Mouse (Mus musculus): ENCODE measurements around the gene Cnr2. TPM values are rescaled to one million over a fixed set of nuclear protein-coding genes. Genes with fewer than 3 reads are reported as not detected.

Gene Cnr2
- polyA plus RNA-seq, 1 experiment from 2014 or later = 0.43 TPM

DNA sequence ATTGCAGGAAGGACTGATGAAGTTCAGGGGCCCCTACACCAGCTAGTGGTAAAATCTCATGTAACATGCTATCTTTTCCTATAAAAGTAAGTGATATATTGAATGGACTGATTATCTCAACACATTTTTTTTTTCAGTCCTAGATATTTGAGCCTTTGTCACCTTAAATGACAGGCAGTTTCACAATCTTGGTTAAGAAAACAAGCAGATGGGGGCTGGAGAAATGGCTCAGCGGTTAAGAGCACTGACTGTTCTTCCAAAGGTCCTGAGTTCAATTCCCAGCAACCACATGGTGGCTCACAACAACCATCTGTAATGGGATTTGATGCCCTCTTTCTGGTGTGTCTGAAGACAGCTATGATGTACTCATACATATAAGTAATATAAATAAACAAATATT, 27.0 kb downstream of the Cnr2 start:
- 74% methylated on average over 1 of the region's 1 CpGs for WGBS

DNA sequence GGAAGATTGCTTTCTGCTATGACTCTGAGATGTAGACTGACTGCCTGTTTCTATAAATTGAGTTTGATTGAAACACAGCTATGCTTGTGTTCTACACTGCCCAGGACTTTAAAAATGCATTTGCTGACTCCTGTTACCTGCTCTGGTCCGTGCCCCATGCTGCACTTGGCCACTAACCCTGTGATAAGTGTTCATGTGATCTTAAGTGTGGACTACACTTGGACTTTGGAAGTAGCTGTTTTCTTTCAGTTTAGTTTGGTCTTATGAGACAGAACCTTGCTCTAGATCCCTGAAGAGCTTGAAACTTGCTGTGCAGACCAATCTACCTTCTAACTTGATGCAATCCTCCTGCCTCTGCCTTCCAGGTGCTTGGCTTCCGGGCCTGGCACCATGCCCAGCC, 29.2 kb downstream of the Cnr2 start:
- 74% methylated on average over 2 of the region's 2 CpGs for WGBS
- H3K27me3 ChIP-seq (replicated peaks; ENCODE audit: control insufficient read depth, insufficient read depth, low read length) = no peaks in the 10 kb centered on the region

More for the DNA sequence above, 27.0 kb downstream of the Cnr2 start:
- H3K9ac ChIP-seq (ENCODE audit: low read depth, low read length) = peak overlapping the region; percentile 87; the same call in 1 of the 2 replicates
- peaks cover 19% of the 10 kb centered on the region for H3K4me1 ChIP-seq (ENCODE audit: control insufficient read depth, insufficient read depth, low read length)
- no peak for ATAC-seq
- H3K27ac ChIP-seq (ENCODE audit: low read length) = peak overlapping the region; percentile 85; the same call in 1 of the 2 replicates
- no peaks in the 10 kb centered on the region for H3K9me3 ChIP-seq (ENCODE audit: control insufficient read depth, low read length)
- H3K27me3 ChIP-seq (replicated peaks; ENCODE audit: control insufficient read depth, insufficient read depth, low read length) = no peaks in the 10 kb centered on the region
- H3K36me3 ChIP-seq (ENCODE audit: control insufficient read depth, insufficient read depth, low read length) = 0 out of 2 replicates have a peak, but pooled peaks cover 10% of the 10 kb centered on the region
- H3K4me3 ChIP-seq (ENCODE audit: low read length) = peak overlapping the region; percentile 96; the same call in 1 of the 2 replicates
- H3K4me2 ChIP-seq (ENCODE audit: low read depth, low read length) = peak overlapping the region; percentile 83

DNA sequence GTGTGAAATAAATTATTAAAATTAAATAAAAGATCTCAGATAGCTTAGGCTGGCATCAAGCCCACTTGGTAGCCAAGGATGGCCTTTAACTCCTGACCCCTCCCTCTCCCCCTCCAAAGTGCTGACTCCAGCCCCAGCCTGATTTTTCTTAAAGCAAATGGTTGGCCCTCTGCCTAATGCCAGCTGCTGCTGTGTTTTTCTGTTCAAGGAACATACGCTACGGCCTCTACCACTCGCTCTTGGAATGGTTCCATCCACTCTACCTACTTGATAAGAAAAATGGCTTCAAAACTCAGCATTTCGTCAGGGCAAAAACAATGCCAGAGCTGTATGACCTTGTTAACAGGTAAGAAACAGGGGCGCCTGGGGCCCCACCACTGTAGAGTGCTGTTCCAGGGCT, 30.1 kb downstream of the Cnr2 start:
- WGBS = 75% methylated on average over 5 of the region's 5 CpGs
- H3K4me2 ChIP-seq (ENCODE audit: low read depth, low read length) = no peak overlapping the region
- 0 out of 2 replicates have a peak overlapping the region, but pooled peaks have one; percentile 2 for H3K9ac ChIP-seq (ENCODE audit: low read depth, low read length)
- no peak overlapping the region for H3K4me3 ChIP-seq (ENCODE audit: low read length)
- no peaks in the 10 kb centered on the region for H3K9me3 ChIP-seq (ENCODE audit: control insufficient read depth, low read length)
- no peaks in the 10 kb centered on the region for H3K27me3 ChIP-seq (replicated peaks; ENCODE audit: control insufficient read depth, insufficient read depth, low read length)
- no peak for ATAC-seq
- peaks cover 9% of the 10 kb centered on the region for H3K4me1 ChIP-seq (ENCODE audit: control insufficient read depth, insufficient read depth, low read length)
- H3K36me3 ChIP-seq (ENCODE audit: control insufficient read depth, insufficient read depth, low read length) = 0 out of 2 replicates have a peak, but pooled peaks cover 10% of the 10 kb centered on the region
- no peak overlapping the region; the same call in 1 of the 2 replicates for H3K27ac ChIP-seq (ENCODE audit: low read length)

More for the DNA sequence above, 29.2 kb downstream of the Cnr2 start:
- H3K4me1 ChIP-seq (ENCODE audit: control insufficient read depth, insufficient read depth, low read length) = peaks cover 10% of the 10 kb centered on the region
- no peak overlapping the region for H3K4me3 ChIP-seq (ENCODE audit: low read length)
- 0 out of 2 replicates have a peak, but pooled peaks cover 10% of the 10 kb centered on the region for H3K36me3 ChIP-seq (ENCODE audit: control insufficient read depth, insufficient read depth, low read length)
- no peak overlapping the region for H3K9ac ChIP-seq (ENCODE audit: low read depth, low read length)
- H3K27ac ChIP-seq (ENCODE audit: low read length) = peak overlapping the region; percentile 57
- no peak overlapping the region for H3K4me2 ChIP-seq (ENCODE audit: low read depth, low read length)
- ATAC-seq = no peak
- no peaks in the 10 kb centered on the region for H3K9me3 ChIP-seq (ENCODE audit: control insufficient read depth, low read length)

DNA sequence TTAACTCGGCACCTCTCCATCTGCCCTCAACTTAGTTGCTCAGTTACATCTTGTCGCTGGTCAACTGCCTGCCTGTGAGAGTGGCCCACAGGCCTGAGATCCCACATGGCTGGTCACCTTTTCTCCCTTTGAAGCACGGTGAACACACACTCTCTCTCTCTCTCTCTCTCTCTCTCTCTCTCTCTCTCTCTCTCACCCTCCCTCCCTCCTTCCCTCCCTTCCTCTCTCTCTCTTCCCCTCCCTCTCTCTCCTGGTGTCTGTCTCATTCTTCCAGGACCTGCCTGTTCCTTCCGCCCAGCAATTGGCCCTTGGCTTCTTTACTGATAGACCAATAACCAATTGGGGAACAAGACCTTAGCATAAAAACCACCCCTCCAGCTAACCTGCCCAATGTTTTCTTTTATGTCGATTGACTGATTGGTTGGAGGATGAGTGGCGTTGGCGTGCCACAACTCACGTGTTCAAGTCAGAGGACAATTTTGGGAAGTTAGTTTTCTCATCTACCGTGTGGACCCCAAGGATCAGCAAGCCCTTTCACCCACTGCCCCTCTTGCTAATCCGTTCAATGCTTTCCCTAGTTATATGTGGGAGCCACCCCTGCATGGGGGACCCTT, 31.1 kb downstream of the Cnr2 start:
- no peak for ATAC-seq
- 87% methylated on average over 10 of the region's 10 CpGs for WGBS
- no peak overlapping the region for H3K4me3 ChIP-seq (ENCODE audit: low read length)
- no peak overlapping the region for H3K4me2 ChIP-seq (ENCODE audit: low read depth, low read length)
- H3K27ac ChIP-seq (ENCODE audit: low read length) = no peak overlapping the region
- H3K9ac ChIP-seq (ENCODE audit: low read depth, low read length) = no peak overlapping the region
- no peaks in the 10 kb centered on the region for H3K27me3 ChIP-seq (replicated peaks; ENCODE audit: control insufficient read depth, insufficient read depth, low read length)
- no peaks in the 10 kb centered on the region for H3K9me3 ChIP-seq (ENCODE audit: control insufficient read depth, low read length)
- H3K4me1 ChIP-seq (ENCODE audit: control insufficient read depth, insufficient read depth, low read length) = peaks cover 9% of the 10 kb centered on the region
- H3K36me3 ChIP-seq (ENCODE audit: control insufficient read depth, insufficient read depth, low read length) = peaks cover 13% of the 10 kb centered on the region; the same call in 1 of the 2 replicates

DNA sequence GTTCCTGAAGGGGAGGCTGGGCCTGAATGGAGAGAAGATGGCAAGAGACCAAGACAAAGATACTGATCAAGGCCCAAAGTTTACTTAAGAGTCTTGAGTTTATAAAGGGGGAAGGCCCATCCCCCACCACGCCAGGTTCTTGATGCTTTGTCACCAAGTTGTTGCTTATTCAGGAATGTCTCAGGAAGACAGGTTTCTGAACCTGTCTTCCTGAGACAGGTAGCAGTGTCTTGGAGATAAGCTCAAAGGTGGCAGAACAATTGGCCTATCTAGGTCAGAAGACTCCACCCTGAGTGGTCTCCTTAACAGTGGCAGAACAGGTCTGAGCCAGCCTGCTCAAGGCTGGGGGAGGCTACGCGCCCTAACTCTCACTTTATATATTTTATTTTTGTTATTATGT, 31.7 kb downstream of the Cnr2 start:
- ATAC-seq = no peak
- WGBS = 87% methylated on average over 3 of the region's 3 CpGs

DNA sequence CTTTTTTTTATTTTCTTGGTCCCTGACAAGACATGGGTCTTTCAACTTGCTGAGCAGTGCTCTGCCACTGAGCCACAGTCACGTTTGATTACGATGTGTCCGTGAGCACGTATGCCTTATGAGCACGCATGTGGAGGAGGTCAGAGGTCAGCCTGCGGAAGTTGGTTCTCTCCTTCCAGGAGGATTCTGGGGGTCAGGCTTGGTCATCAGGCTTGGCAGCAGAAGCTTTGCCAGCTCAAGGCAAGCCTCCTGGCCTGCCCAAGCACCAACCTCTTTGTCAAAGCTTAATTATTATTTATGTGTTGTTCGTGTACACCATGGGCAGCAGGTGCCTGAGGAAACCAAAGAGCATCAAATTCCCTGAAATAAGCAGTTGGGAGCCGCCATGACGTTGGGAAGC, 33.2 kb downstream of the Cnr2 start:
- peaks cover 7% of the 10 kb centered on the region for H3K4me1 ChIP-seq (ENCODE audit: control insufficient read depth, insufficient read depth, low read length)
- peaks cover 15% of the 10 kb centered on the region; the same call in 1 of the 2 replicates for H3K36me3 ChIP-seq (ENCODE audit: control insufficient read depth, insufficient read depth, low read length)
- H3K4me2 ChIP-seq (ENCODE audit: low read depth, low read length) = no peak overlapping the region
- no peak overlapping the region for H3K27ac ChIP-seq (ENCODE audit: low read length)
- no peak for ATAC-seq
- H3K4me3 ChIP-seq (ENCODE audit: low read length) = no peak overlapping the region
- H3K27me3 ChIP-seq (replicated peaks; ENCODE audit: control insufficient read depth, insufficient read depth, low read length) = no peaks in the 10 kb centered on the region
- H3K9me3 ChIP-seq (ENCODE audit: control insufficient read depth, low read length) = no peaks in the 10 kb centered on the region
- H3K9ac ChIP-seq (ENCODE audit: low read depth, low read length) = no peak overlapping the region
- WGBS = 84% methylated on average over 9 of the region's 9 CpGs

More for the DNA sequence above, 31.7 kb downstream of the Cnr2 start:
- peaks cover 15% of the 10 kb centered on the region; the same call in 1 of the 2 replicates for H3K36me3 ChIP-seq (ENCODE audit: control insufficient read depth, insufficient read depth, low read length)
- no peak overlapping the region for H3K27ac ChIP-seq (ENCODE audit: low read length)
- no peak overlapping the region for H3K9ac ChIP-seq (ENCODE audit: low read depth, low read length)
- no peaks in the 10 kb centered on the region for H3K9me3 ChIP-seq (ENCODE audit: control insufficient read depth, low read length)
- no peaks in the 10 kb centered on the region for H3K27me3 ChIP-seq (replicated peaks; ENCODE audit: control insufficient read depth, insufficient read depth, low read length)
- H3K4me2 ChIP-seq (ENCODE audit: low read depth, low read length) = no peak overlapping the region
- H3K4me3 ChIP-seq (ENCODE audit: low read length) = no peak overlapping the region
- peaks cover 9% of the 10 kb centered on the region for H3K4me1 ChIP-seq (ENCODE audit: control insufficient read depth, insufficient read depth, low read length)

DNA sequence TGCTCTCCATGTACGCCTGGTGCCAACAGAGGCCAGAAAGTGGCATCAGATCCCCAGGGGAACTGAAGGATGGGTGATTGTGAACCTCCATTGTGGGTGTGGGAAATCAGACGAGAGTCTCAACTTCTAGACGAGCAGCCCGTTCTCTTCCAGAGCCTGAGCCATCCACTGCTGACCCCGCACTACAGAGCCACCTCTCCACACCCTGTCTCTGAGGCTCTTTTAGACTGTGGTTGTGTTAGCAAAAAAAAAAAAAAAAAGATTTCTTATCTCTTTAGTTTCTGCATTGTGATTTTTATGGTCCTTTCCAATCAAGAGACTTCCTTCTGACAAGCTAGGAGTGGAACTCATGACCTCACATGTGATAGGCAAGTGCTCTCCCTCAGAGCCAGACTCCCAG, 34.2 kb downstream of the Cnr2 start:
- no peaks in the 10 kb centered on the region for H3K27me3 ChIP-seq (replicated peaks; ENCODE audit: control insufficient read depth, insufficient read depth, low read length)
- no peak overlapping the region for H3K4me3 ChIP-seq (ENCODE audit: low read length)
- H3K9me3 ChIP-seq (ENCODE audit: control insufficient read depth, low read length) = no peaks in the 10 kb centered on the region
- WGBS = 62% methylated on average over 5 of the region's 5 CpGs
- peak; percentile 80 for ATAC-seq
- no peak overlapping the region for H3K9ac ChIP-seq (ENCODE audit: low read depth, low read length)
- H3K4me2 ChIP-seq (ENCODE audit: low read depth, low read length) = no peak overlapping the region
- peaks cover 9% of the 10 kb centered on the region; the same call in 1 of the 2 replicates for H3K36me3 ChIP-seq (ENCODE audit: control insufficient read depth, insufficient read depth, low read length)
- peaks cover 7% of the 10 kb centered on the region for H3K4me1 ChIP-seq (ENCODE audit: control insufficient read depth, insufficient read depth, low read length)
- H3K27ac ChIP-seq (ENCODE audit: low read length) = peak overlapping the region; percentile 81

DNA sequence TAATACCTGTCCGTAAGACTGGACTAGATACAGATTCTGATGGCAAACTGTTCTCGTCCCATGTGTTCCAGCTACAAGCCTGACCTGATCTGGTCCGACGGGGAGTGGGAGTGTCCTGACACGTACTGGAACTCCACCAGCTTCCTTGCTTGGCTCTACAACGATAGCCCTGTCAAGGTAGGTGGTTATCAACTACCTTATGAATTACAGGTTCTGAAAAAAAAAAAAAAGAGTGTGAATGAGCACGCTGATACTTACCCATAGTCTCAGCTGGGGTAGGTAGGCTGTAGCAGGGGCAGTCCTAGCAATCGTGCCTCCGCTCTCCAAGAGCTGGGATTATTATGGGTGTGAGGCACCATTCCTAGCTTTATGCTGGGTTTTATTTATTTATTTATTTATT, 34.6 kb downstream of the Cnr2 start:
- Histone ChIP-seq H3K36me3 (ENCODE audit: control insufficient read depth, insufficient read depth, low read length) (peaks cover 12% of the 10 kb centered on the region; the same call in 1 of the 2 replicates), H3K4me1 (ENCODE audit: control insufficient read depth, insufficient read depth, low read length) (peaks cover 7% of the 10 kb centered on the region), H3K27me3 (replicated peaks; ENCODE audit: control insufficient read depth, insufficient read depth, low read length) (no peaks in the 10 kb centered on the region), H3K4me3 (ENCODE audit: low read length) (no peak overlapping the region), H3K4me2 (ENCODE audit: low read depth, low read length) (no peak overlapping the region), H3K27ac (ENCODE audit: low read length) (peak overlapping the region; percentile 53), H3K9me3 (ENCODE audit: control insufficient read depth, low read length) (no peaks in the 10 kb centered on the region), H3K9ac (ENCODE audit: low read depth, low read length) (no peak overlapping the region)
- peak; percentile 75; the same call in 1 of the 2 replicates for ATAC-seq
- 58% methylated on average over 9 of the region's 9 CpGs for WGBS

DNA sequence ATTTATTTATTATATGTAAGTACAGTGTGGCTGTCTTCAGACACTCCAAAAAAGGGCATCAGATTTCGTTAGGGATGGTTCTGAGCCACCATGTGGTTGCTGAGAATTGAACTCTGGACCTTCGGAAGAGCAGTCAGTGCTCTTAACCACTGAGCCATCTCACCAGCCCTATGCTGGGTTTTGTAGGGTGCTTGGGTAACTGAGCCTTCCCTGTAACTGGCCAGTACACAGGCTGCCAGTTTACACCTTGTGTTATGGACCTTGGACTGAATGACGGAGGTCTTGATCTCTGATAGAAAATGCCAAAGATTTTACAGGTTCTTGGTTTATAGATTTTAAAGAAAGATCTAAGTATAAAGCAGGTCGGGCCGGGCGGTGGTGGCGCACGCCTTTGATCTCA, 35.0 kb downstream of the Cnr2 start:
- Histone ChIP-seq H3K27ac (ENCODE audit: low read length) (peak overlapping the region; percentile 53), H3K4me3 (ENCODE audit: low read length) (no peak overlapping the region), H3K36me3 (ENCODE audit: control insufficient read depth, insufficient read depth, low read length) (peaks cover 12% of the 10 kb centered on the region; the same call in 1 of the 2 replicates), H3K9ac (ENCODE audit: low read depth, low read length) (no peak overlapping the region), H3K4me2 (ENCODE audit: low read depth, low read length) (no peak overlapping the region), H3K27me3 (replicated peaks; ENCODE audit: control insufficient read depth, insufficient read depth, low read length) (no peaks in the 10 kb centered on the region), H3K4me1 (ENCODE audit: control insufficient read depth, insufficient read depth, low read length) (peaks cover 7% of the 10 kb centered on the region), H3K9me3 (ENCODE audit: control insufficient read depth, low read length) (no peaks in the 10 kb centered on the region)
- peak; percentile 5; the same call in 1 of the 2 replicates for ATAC-seq
- 91% methylated on average over 8 of the region's 8 CpGs for WGBS
